Mouse (Mus musculus) intestine, postnatal 0 days (tissue): ENCODE data around the gene Tnpo2. TPM values are rescaled to one million over a fixed set of nuclear protein-coding genes. Genes with fewer than 3 reads are reported as not detected.
"Not testable (repeated sequence)": the region's sequence is repeated elsewhere in the genome, so short reads cannot be mapped to it uniquely, and the experiment has no call there.

Source experiments
- ATAC-seq: fragments of 200-750 bp; cut with Nextera tagmentation; 2 replicates; pipeline ENCODE4 v1.8.0; 2017; ENCODE audit warnings: mild to moderate bottlenecking, moderate TSS enrichment, moderate library complexity
- H3K27ac ChIP-seq: fragments of 300-500 bp; sonication (generic); 2 replicates; pipeline ENCODE4 v1.5.1; 2014; ENCODE audit warnings: mild to moderate bottlenecking, low read depth, low read length, moderate library complexity
- H3K27me3 ChIP-seq: fragments of 300-500 bp; sonication (generic); replicated peaks from 2 replicates; pipeline ENCODE4 v1.6.1; 2014; ENCODE audit warnings: low read length, mixed read lengths; ENCODE audit not compliant: control insufficient read depth, insufficient read depth
- H3K36me3 ChIP-seq: fragments of 300-500 bp; sonication (generic); 2 replicates; pipeline ENCODE4 v1.6.1; 2014; ENCODE audit warnings: mild to moderate bottlenecking, moderate library complexity; ENCODE audit not compliant: control insufficient read depth, insufficient read depth
- H3K4me1 ChIP-seq: fragments of 300-500 bp; sonication (generic); replicated peaks from 2 replicates; pipeline ENCODE4 v1.6.1; 2014; ENCODE audit warnings: antibody characterized with exemption, low read length, mixed read lengths; ENCODE audit not compliant: control insufficient read depth, insufficient read depth
- H3K4me2 ChIP-seq: fragments of 300-500 bp; sonication (generic); replicated peaks from 2 replicates; pipeline ENCODE4 v1.6.1; 2014; ENCODE audit warnings: low read depth, mild to moderate bottlenecking, moderate library complexity
- H3K4me3 ChIP-seq: fragments of 300-500 bp; sonication (generic); 2 replicates; pipeline ENCODE4 v1.5.1; 2014; ENCODE audit warnings: low read depth, low read length
- H3K9ac ChIP-seq: fragments of 300-500 bp; sonication (generic); 2 replicates; pipeline ENCODE4 v1.6.1; 2014; ENCODE audit warnings: mild to moderate bottlenecking, low read depth, low read length
- H3K9me3 ChIP-seq: fragments of 300-500 bp; sonication (generic); 2 replicates; pipeline ENCODE4 v1.6.1; 2016; ENCODE audit warnings: mixed run types; ENCODE audit not compliant: control insufficient read depth
- CTCF ChIP-seq: sonication (generic); IDR thresholded peaks from 2 replicates; pipeline ENCODE4 v1.5.1; 2016; ENCODE audit warnings: low read depth, mild to moderate bottlenecking, control low read depth, antibody characterized with exemption, moderate library complexity
- WGBS: fragments of 180-500 bp; shearing (Covaris S2); extraction: QIAGEN DNeasy Blood & Tissue Kit; methylation state at CpG from one replicate; pipeline ENCODE4 v1.1.7; 2014; 5-methylcytosine and 5-hydroxymethylcytosine counted together
- polyA plus RNA-seq: library from polyadenylated mRNA; unstranded; fragments of >200 nt; fragmentation: Nextera tagmentation; extraction: Ambion mirVana; gene quantifications from 2 replicates; pipeline ENCODE4 v1.2.1, GENCODE M21; 2015

Gene Tnpo2
- polyA plus RNA-seq, 1 experiment from 2014 or later = 9.8 TPM

- Histone ChIP-seq H3K9me3 (no peaks in the 10 kb centered on the region), H3K27me3 (no peaks in the 10 kb centered on the region), H3K36me3 (peaks cover 25% of the 10 kb centered on the region), H3K4me2 (peak overlapping the region; percentile 98), H3K9ac (peak overlapping the region; percentile 86), H3K4me3 (peak overlapping the region; percentile 89), H3K27ac (peak overlapping the region; percentile 81; the same call in 1 of the 2 replicates), H3K4me1 (peaks cover 7% of the 10 kb centered on the region)
- WGBS = under 1% methylated on average over 25 of the region's 25 CpGs
- peak; percentile 9; the same call in 1 of the 2 replicates for TF ChIP-seq CTCF
- no peak for ATAC-seq
Observed at GRCm38 (mm10) chr8:85080214-85080531, 43.5 kb downstream of the Tnpo2 start.

- peaks cover 7% of the 10 kb centered on the region for H3K4me1 ChIP-seq
- H3K9me3 ChIP-seq = no peaks in the 10 kb centered on the region
- peak within 1 kb of the TSS; percentile 98 for H3K4me2 ChIP-seq
- H3K9ac ChIP-seq = peak within 1 kb of the TSS; percentile 86
- no peak for TF ChIP-seq CTCF
- peaks cover 25% of the 10 kb centered on the region for H3K36me3 ChIP-seq
- H3K4me3 ChIP-seq = peak within 1 kb of the TSS; percentile 89
- no peak for ATAC-seq
- H3K27ac ChIP-seq = peak within 1 kb of the TSS; percentile 81
- H3K27me3 ChIP-seq = no peaks in the 10 kb centered on the region
- under 1% methylated on average over 30 of the region's 30 CpGs for WGBS
Observed at GRCm38 (mm10) chr8:85080532-85081215, 44.0 kb downstream of the Tnpo2 start, which contains the start of gene Wdr83os. Gene Wdr83os (plus strand): TSS chr8:85080740.

GRCm38 (mm10) chr8:85081216-85081555 is 44.5 kb downstream of the Tnpo2 start, which contains the start of gene Wdr83:
Gene Wdr83 (minus strand): TSS chr8:85081306.
- Histone ChIP-seq H3K4me3 (peak within 1 kb of the TSS; percentile 89), H3K9ac (peak within 1 kb of the TSS; percentile 86), H3K27ac (peak within 1 kb of the TSS; percentile 81), H3K4me2 (peak within 1 kb of the TSS; percentile 98), H3K36me3 (peaks cover 24% of the 10 kb centered on the region), H3K9me3 (no peaks in the 10 kb centered on the region), H3K27me3 (no peaks in the 10 kb centered on the region), H3K4me1 (peaks cover 7% of the 10 kb centered on the region)
- TF ChIP-seq CTCF = no peak
- ATAC-seq = no peak
- 0% methylated on average over 9 of the region's 9 CpGs for WGBS

- H3K27me3 ChIP-seq, H3K4me2 ChIP-seq, H3K4me3 ChIP-seq, H3K9ac ChIP-seq, H3K9me3 ChIP-seq, H3K27ac ChIP-seq, H3K4me1 ChIP-seq, ATAC-seq: not testable (repeated sequence)
- 80% methylated on average over 4 of the region's 4 CpGs for WGBS
- peaks cover 26% of the 10 kb centered on the region for H3K36me3 ChIP-seq
Observed at GRCm38 (mm10) chr8:85082169-85082568, 45.5 kb downstream of the Tnpo2 start.

GRCm38 (mm10) chr8:85083108-85083813 is 46.5 kb downstream of the Tnpo2 start, which contains the start of gene Man2b1:
Gene Man2b1 (plus strand): TSS chr8:85083270.
- peak; percentile 59 for TF ChIP-seq CTCF
- H3K36me3 ChIP-seq = peaks cover 33% of the 10 kb centered on the region
- H3K4me2 ChIP-seq = peak within 1 kb of the TSS; percentile 87
- peak; percentile 87 for ATAC-seq
- H3K27ac ChIP-seq = peak within 1 kb of the TSS; percentile 83
- H3K4me1 ChIP-seq = peaks cover 7% of the 10 kb centered on the region
- H3K9ac ChIP-seq = peak within 1 kb of the TSS; percentile 83
- under 1% methylated on average over 30 of the region's 30 CpGs for WGBS
- H3K9me3 ChIP-seq = no peaks in the 10 kb centered on the region
- H3K4me3 ChIP-seq = peak within 1 kb of the TSS; percentile 86
- H3K27me3 ChIP-seq = no peaks in the 10 kb centered on the region

GRCm38 (mm10) chr8:85084633-85085032 is 47.9 kb downstream of the Tnpo2 start:
- no peaks in the 10 kb centered on the region for H3K27me3 ChIP-seq
- no peaks in the 10 kb centered on the region for H3K9me3 ChIP-seq
- H3K27ac ChIP-seq = no peak overlapping the region
- 0 out of 2 replicates have a peak overlapping the region, but pooled peaks have one; percentile 86 for H3K4me3 ChIP-seq
- peak overlapping the region; percentile 87 for H3K4me2 ChIP-seq
- ATAC-seq = no peak
- TF ChIP-seq CTCF = no peak
- H3K4me1 ChIP-seq = peaks cover 7% of the 10 kb centered on the region
- peaks cover 41% of the 10 kb centered on the region for H3K36me3 ChIP-seq
- WGBS = 84% methylated on average over 8 of the region's 8 CpGs
- no peak overlapping the region for H3K9ac ChIP-seq
